Mouse (Mus musculus) G1E (cell line): Measurements from ENCODE around the gene Ccdc141. TPM values are rescaled to one million over a fixed set of nuclear protein-coding genes. Genes with fewer than 3 reads are reported as not detected.

Source experiments
- ATAC-seq: 2 replicates; pipeline ENCODE4 v1.8.0; 2016; ENCODE audit warnings: mild to moderate bottlenecking; ENCODE audit not compliant: insufficient number of reproducible peaks, poor library complexity, low FRiP score, severe bottlenecking; ENCODE audit errors: extremely low read depth
- DNase-seq: peaks from one replicate; pipeline ENCODE4 v3.0.0; 2012; ENCODE audit warnings: low spot score
- H3K27me3 ChIP-seq: 2 replicates; pipeline ENCODE4 v1.6.1; 2012; ENCODE audit warnings: mild to moderate bottlenecking, low read length, inconsistent platforms; ENCODE audit not compliant: insufficient read depth
- H3K36me3 ChIP-seq: replicated peaks from 2 replicates; pipeline ENCODE3; 2012; ENCODE audit warnings: mild to moderate bottlenecking, inconsistent platforms
- H3K4me1 ChIP-seq: 2 replicates; pipeline ENCODE4 v1.6.1; 2012; ENCODE audit warnings: low read depth, low read length, inconsistent platforms, mixed read lengths; ENCODE audit not compliant: insufficient read depth
- H3K4me3 ChIP-seq: 2 replicates; pipeline ENCODE4 v1.5.1; 2012; ENCODE audit warnings: low read depth, mild to moderate bottlenecking, inconsistent platforms, low read length, moderate library complexity, mixed read lengths
- H3K9me3 ChIP-seq: replicated peaks from 2 replicates; pipeline ENCODE4 v1.6.1; 2012; ENCODE audit warnings: inconsistent platforms
- CTCF ChIP-seq: IDR thresholded peaks from 2 replicates; pipeline ENCODE4 v1.5.1; 2012; ENCODE audit warnings: low read depth, low read length, inconsistent platforms, mixed read lengths
- GATA1 ChIP-seq: IDR thresholded peaks from 2 replicates; pipeline ENCODE4 v1.6.1; 2012; ENCODE audit warnings: borderline replicate concordance, low read length, inconsistent platforms, mixed read lengths
- GATA2 ChIP-seq: IDR thresholded peaks from 2 replicates; pipeline ENCODE4 v1.6.1; 2012; ENCODE audit warnings: low read depth, low read length, inconsistent platforms, borderline replicate concordance
- POLR2AphosphoS5 ChIP-seq: IDR thresholded peaks from 2 replicates; pipeline ENCODE4 v1.6.1; 2012; ENCODE audit warnings: low read depth, low read length, inconsistent platforms; ENCODE audit not compliant: insufficient replicate concordance
- TAL1 ChIP-seq: conservative IDR thresholded peaks from 2 replicates; pipeline ENCODE4 v1.6.1; 2012; ENCODE audit warnings: low read depth, low read length, inconsistent platforms, mixed read lengths
- polyA plus RNA-seq: library from polyadenylated mRNA; stranded (reverse); fragments of >175 nt; gene quantifications from 2 replicates; pipeline ENCODE4 v1.2.3, GENCODE M21; 2012
- total RNA-seq, 2 experiments: library from RNA; stranded (forward) in 1 of 2; stranded (reverse) in 1 of 2; fragments of 200-1000 nt in 1 of 2; fragments of >200 nt in 1 of 2; fragmentation: Nextera tagmentation in 1 of 2; gene quantifications; 2 replicates each; pipeline ENCODE4 v1.2.3; 2014 to 2017

Ccdc141 gene
- total and polyA plus RNA-seq, 3 experiments = 0.11 TPM; not detected in 2

- Histone ChIP-seq H3K36me3 (no peaks in the 10 kb centered on the region), H3K9me3 (peaks cover 38% of the 10 kb centered on the region), H3K4me1 (no peaks in the 10 kb centered on the region), H3K27me3 (no peaks in the 10 kb centered on the region), H3K4me3 (no peak overlapping the region)
- DNase-seq (no peak), ATAC-seq (no peak)
- TF ChIP-seq GATA2 = no peak
- no peak for TF ChIP-seq CTCF
- no peak for TF ChIP-seq TAL1
- no peak for TF ChIP-seq POLR2AphosphoS5
- TF ChIP-seq GATA1 = no peak
Observed at GRCm38 (mm10) chr2:77074373-77074772, 96.1 kb downstream of the Ccdc141 start.

- ATAC-seq (no peak), DNase-seq (no peak)
- peaks cover 37% of the 10 kb centered on the region for H3K9me3 ChIP-seq
- TF ChIP-seq TAL1 (no peak), GATA2 (no peak), CTCF (no peak), POLR2AphosphoS5 (no peak), GATA1 (no peak)
- H3K36me3 ChIP-seq = no peaks in the 10 kb centered on the region
- H3K4me3 ChIP-seq = no peak overlapping the region
- H3K27me3 ChIP-seq = no peaks in the 10 kb centered on the region
- no peaks in the 10 kb centered on the region for H3K4me1 ChIP-seq
Observed at GRCm38 (mm10) chr2:77073930-77074329, 96.5 kb downstream of the Ccdc141 start.

GRCm38 (mm10) chr2:77065294-77065693, 105.1 kb downstream of the Ccdc141 start:
- Histone ChIP-seq H3K27me3 (no peaks in the 10 kb centered on the region), H3K9me3 (peaks cover 45% of the 10 kb centered on the region), H3K4me3 (no peak overlapping the region), H3K36me3 (no peaks in the 10 kb centered on the region), H3K4me1 (no peaks in the 10 kb centered on the region)
- no peak for TF ChIP-seq TAL1
- no peak for TF ChIP-seq CTCF
- TF ChIP-seq GATA1 = no peak
- TF ChIP-seq GATA2 = no peak
- TF ChIP-seq POLR2AphosphoS5 = no peak
- no peak for DNase-seq
- no peak for ATAC-seq

GRCm38 (mm10) chr2:77061871-77062270, 108.6 kb downstream of the Ccdc141 start:
- Histone ChIP-seq H3K9me3 (peaks cover 37% of the 10 kb centered on the region), H3K36me3 (no peaks in the 10 kb centered on the region), H3K4me1 (no peaks in the 10 kb centered on the region), H3K27me3 (no peaks in the 10 kb centered on the region), H3K4me3 (no peak overlapping the region)
- DNase-seq (no peak), ATAC-seq (no peak)
- no peak for TF ChIP-seq TAL1

GRCm38 (mm10) chr2:77059596-77059995, 110.8 kb downstream of the Ccdc141 start:
- no peak overlapping the region for H3K4me3 ChIP-seq
- TF ChIP-seq TAL1 (no peak), CTCF (no peak), POLR2AphosphoS5 (no peak), GATA1 (no peak), GATA2 (no peak)
- H3K36me3 ChIP-seq = no peaks in the 10 kb centered on the region
- peaks cover 40% of the 10 kb centered on the region for H3K9me3 ChIP-seq
- H3K27me3 ChIP-seq = no peaks in the 10 kb centered on the region
- no peaks in the 10 kb centered on the region for H3K4me1 ChIP-seq
- no peak for DNase-seq
- no peak for ATAC-seq

GRCm38 (mm10) chr2:77056367-77056766, 114.1 kb downstream of the Ccdc141 start:
- TF ChIP-seq CTCF = no peak
- no peak for TF ChIP-seq TAL1
- TF ChIP-seq GATA2 = no peak
- peaks cover 48% of the 10 kb centered on the region for H3K9me3 ChIP-seq
- H3K4me1 ChIP-seq = no peaks in the 10 kb centered on the region
- no peaks in the 10 kb centered on the region for H3K27me3 ChIP-seq
- no peak for DNase-seq
- H3K4me3 ChIP-seq = no peak overlapping the region
- H3K36me3 ChIP-seq = no peaks in the 10 kb centered on the region
- ATAC-seq = no peak

- Histone ChIP-seq H3K27me3 (no peaks in the 10 kb centered on the region), H3K36me3 (no peaks in the 10 kb centered on the region), H3K9me3 (peaks cover 32% of the 10 kb centered on the region), H3K4me1 (no peaks in the 10 kb centered on the region), H3K4me3 (no peak overlapping the region)
- ATAC-seq = no peak
- no peak for DNase-seq
- TF ChIP-seq GATA2 (no peak), GATA1 (no peak), CTCF (no peak), POLR2AphosphoS5 (no peak), TAL1 (no peak)
Observed at GRCm38 (mm10) chr2:77042912-77043311, 127.5 kb downstream of the Ccdc141 start.
